Mouse (Mus musculus): ENCODE data around the gene Mmrn1. TPM values are rescaled to one million over a fixed set of nuclear protein-coding genes. Genes with fewer than 3 reads are reported as not detected.

Mmrn1 gene
- polyA plus RNA-seq, 1 experiment from 2014 or later = 5.7 TPM

Other genes with a start within 250 kb of the Mmrn1 start
- gene Snca, start 95.1 kb upstream of the Mmrn1 start, polyA plus RNA-seq (2015; fragmentation: Nextera tagmentation; extraction: Ambion mirVana) = 41.5 and 42.0 TPM in 2 replicates

Measured in stomach, embryonic 16.5 days (tissue).